Mouse (Mus musculus): ENCODE data around the gene Cep83.

DNA sequence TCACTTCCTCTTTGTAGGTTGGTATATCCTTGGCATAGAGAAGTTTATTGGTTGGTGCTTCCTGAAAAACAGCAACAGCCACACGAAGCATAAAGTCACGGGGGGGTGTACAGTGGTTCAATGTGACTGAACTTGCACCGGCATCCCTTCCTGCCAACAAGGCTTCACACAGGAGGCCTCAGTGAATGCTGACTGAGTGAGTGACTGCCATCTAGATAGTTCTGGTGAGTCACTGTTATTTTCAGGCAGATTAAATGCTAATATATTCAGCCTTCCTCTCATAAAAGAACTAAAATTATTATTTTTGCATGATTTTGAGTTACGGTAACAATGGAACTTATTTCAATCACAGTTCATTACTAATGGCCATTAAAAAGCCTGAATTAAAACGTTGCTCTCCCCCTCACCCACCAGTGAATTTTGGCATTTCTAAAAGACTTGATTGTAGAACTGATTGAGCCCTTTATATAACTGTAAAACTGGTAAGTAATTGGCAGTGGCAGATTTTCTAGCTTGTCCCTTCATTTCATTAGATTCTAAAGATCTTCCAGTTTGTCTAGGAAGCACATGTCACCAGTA lies 106.3 kb downstream of the Cep83 start:
- TF ChIP-seq ZC3H11A (IDR thresholded peaks at IDR 0.05; ENCODE audit: borderline replicate concordance, low read depth, low read length) (no peak), ZNF384 (IDR thresholded peaks at IDR 0.05; ENCODE audit: low read depth, low read length) (no peak), HCFC1 (IDR thresholded peaks at IDR 0.05; ENCODE audit: borderline replicate concordance, insufficient read depth, low read length) (no peak), CHD2 (IDR thresholded peaks at IDR 0.05; ENCODE audit: low read depth, low read length) (no peak)
